Mouse (Mus musculus) heart, embryonic 16.5 days (tissue): ENCODE measurements around the gene Prkd2. TPM values are rescaled to one million over a fixed set of nuclear protein-coding genes. Genes with fewer than 3 reads are reported as not detected.

Source experiments
- ATAC-seq: fragments of 200-750 bp; cut with Nextera tagmentation; replicated peaks from 2 replicates; pipeline ENCODE4 v1.8.0; 2017; ENCODE audit warnings: moderate number of reproducible peaks; ENCODE audit not compliant: insufficient read depth, low FRiP score; ENCODE audit errors: extremely low read depth
- H3K27ac ChIP-seq: fragments of 300-500 bp; sonication (generic); 2 replicates; pipeline ENCODE4 v1.5.1; 2014; ENCODE audit warnings: mild to moderate bottlenecking, low read length, control low read depth, moderate library complexity
- H3K27me3 ChIP-seq: fragments of 300-500 bp; sonication (generic); 2 replicates; pipeline ENCODE4 v1.6.1; 2014; ENCODE audit warnings: low read length, mixed read lengths; ENCODE audit not compliant: control insufficient read depth, insufficient read depth
- H3K36me3 ChIP-seq: fragments of 300-500 bp; sonication (generic); 2 replicates; pipeline ENCODE4 v1.6.1; 2014; ENCODE audit not compliant: control insufficient read depth, insufficient read depth
- H3K4me1 ChIP-seq: fragments of 300-500 bp; sonication (generic); 2 replicates; pipeline ENCODE4 v1.6.1; 2014; ENCODE audit warnings: low read length, mixed read lengths; ENCODE audit not compliant: control insufficient read depth, insufficient read depth
- H3K4me2 ChIP-seq: fragments of 300-500 bp; sonication (generic); 2 replicates; pipeline ENCODE4 v1.6.1; 2014; ENCODE audit warnings: low read depth, mild to moderate bottlenecking, control low read depth, low read length
- H3K4me3 ChIP-seq: fragments of 300-500 bp; sonication (generic); 2 replicates; pipeline ENCODE4 v1.5.1; 2014; ENCODE audit warnings: mild to moderate bottlenecking, control low read depth, low read length
- H3K9ac ChIP-seq: fragments of 300-500 bp; sonication (generic); 2 replicates; pipeline ENCODE4 v1.6.1; 2014; ENCODE audit warnings: low read length, control low read depth
- H3K9me3 ChIP-seq: fragments of 300-500 bp; sonication (generic); replicated peaks from 2 replicates; pipeline ENCODE4 v1.6.1; 2016; ENCODE audit warnings: low read length; ENCODE audit not compliant: control insufficient read depth
- WGBS: fragments of 180-500 bp; shearing (Covaris S2); extraction: QIAGEN DNeasy Blood & Tissue Kit; methylation state at CpG from one replicate; pipeline ENCODE4 v1.1.7; 2014; 5-methylcytosine and 5-hydroxymethylcytosine counted together
- polyA plus RNA-seq: library from polyadenylated mRNA; unstranded; fragments of >200 nt; fragmentation: Nextera tagmentation; extraction: Ambion mirVana; gene quantifications from 2 replicates; pipeline ENCODE4 v1.2.1, GENCODE M21; 2015

The Prkd2 gene
- polyA plus RNA-seq, 1 experiment from 2014 or later: 15.4 TPM

- Histone ChIP-seq H3K4me1 (peaks cover 22% of the 10 kb centered on the region), H3K4me2 (peak overlapping the region; percentile 92), H3K9me3 (no peaks in the 10 kb centered on the region), H3K36me3 (peaks cover 18% of the 10 kb centered on the region), H3K27ac (peak overlapping the region; percentile 92), H3K27me3 (no peaks in the 10 kb centered on the region), H3K9ac (peak overlapping the region; percentile 86), H3K4me3 (peak overlapping the region; percentile 65)
- 33% methylated on average over 10 of the region's 10 CpGs for WGBS
- no peak for ATAC-seq
Measured at GRCm38 (mm10) chr7:16845820-16846167, 3.1 kb downstream of the Prkd2 start.

DNA sequence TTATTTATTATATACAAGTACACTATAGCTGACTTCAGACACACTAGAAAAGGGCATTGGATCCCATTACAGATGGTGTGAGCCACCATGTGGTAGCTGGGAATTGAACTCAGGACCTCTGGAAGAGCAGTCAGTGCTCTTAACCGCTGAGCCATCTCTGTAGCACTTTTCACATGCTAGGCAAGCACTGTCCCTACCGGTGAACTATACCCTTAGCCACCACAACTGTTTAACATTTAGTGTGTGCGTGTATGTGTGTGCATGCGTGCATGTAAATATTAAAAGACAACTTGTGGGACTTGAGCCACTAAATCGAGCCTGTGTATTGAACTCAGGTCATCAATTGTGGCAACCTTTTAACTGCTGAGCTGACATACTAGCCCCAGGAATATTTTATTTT lies 4.1 kb downstream of the Prkd2 start:
- WGBS: 91% methylated on average over 5 of the region's 5 CpGs

DNA sequence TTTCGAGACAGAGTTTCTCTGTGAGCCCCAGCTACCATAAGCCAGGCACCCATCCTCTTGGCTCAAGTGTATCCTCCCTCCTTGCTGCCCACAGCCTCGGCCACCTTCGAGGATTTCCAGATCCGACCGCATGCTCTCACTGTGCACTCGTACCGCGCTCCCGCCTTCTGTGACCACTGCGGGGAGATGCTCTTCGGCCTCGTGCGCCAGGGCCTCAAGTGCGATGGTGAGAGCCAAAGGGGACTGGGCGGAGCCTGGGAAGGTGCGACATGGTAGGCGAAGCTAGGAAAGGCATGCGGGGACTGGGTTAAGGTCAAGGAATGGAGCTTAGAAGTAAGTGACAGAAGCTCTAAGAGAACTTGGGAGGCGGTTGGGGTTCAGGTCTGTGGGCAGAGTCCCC lies 4.8 kb downstream of the Prkd2 start:
- Histone ChIP-seq H3K27ac (no peak overlapping the region), H3K36me3 (peaks cover 18% of the 10 kb centered on the region), H3K4me1 (peaks cover 14% of the 10 kb centered on the region; the same call in 1 of the 2 replicates), H3K9me3 (no peaks in the 10 kb centered on the region), H3K4me2 (no peak overlapping the region), H3K27me3 (no peaks in the 10 kb centered on the region), H3K9ac (no peak overlapping the region), H3K4me3 (no peak overlapping the region)
- WGBS: 88% methylated on average over 19 of the region's 19 CpGs
- ATAC-seq: no peak

More for the DNA sequence above, 4.1 kb downstream of the Prkd2 start:
- Histone ChIP-seq H3K27me3 (no peaks in the 10 kb centered on the region), H3K9ac (no peak overlapping the region), H3K36me3 (peaks cover 18% of the 10 kb centered on the region), H3K9me3 (no peaks in the 10 kb centered on the region), H3K4me1 (peaks cover 19% of the 10 kb centered on the region), H3K4me2 (no peak overlapping the region), H3K4me3 (no peak overlapping the region), H3K27ac (no peak overlapping the region)
- no peak for ATAC-seq

- Histone ChIP-seq H3K4me1 (peaks cover 14% of the 10 kb centered on the region; the same call in 1 of the 2 replicates), H3K27me3 (no peaks in the 10 kb centered on the region), H3K4me3 (no peak overlapping the region), H3K27ac (no peak overlapping the region), H3K9ac (no peak overlapping the region), H3K36me3 (peaks cover 18% of the 10 kb centered on the region), H3K9me3 (no peaks in the 10 kb centered on the region), H3K4me2 (no peak overlapping the region)
- 43% methylated on average over 17 of the region's 17 CpGs for WGBS
- ATAC-seq: no peak
Measured at GRCm38 (mm10) chr7:16848579-16848978, 5.9 kb downstream of the Prkd2 start.

DNA sequence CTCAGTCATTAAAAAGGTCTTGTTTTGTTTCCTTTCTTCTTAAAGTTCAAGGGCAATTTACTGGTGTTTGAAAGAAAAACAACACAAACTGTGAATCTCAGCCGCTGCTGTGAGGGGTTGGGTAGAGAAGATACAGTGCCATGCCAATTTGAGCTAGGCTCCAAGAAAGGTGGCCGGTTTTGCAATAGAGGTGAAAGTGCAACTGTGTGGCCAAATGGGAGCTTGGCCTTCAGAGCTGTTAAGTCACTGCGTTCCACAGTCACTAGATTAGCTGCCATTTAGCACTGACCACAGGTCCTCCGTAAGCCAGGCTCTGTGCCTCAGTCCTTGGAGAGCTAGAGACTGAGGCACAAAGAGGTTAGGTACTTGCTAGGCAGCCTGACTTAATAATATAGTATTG lies 8.9 kb downstream of the Prkd2 start:
- no peak overlapping the region for H3K27ac ChIP-seq

DNA sequence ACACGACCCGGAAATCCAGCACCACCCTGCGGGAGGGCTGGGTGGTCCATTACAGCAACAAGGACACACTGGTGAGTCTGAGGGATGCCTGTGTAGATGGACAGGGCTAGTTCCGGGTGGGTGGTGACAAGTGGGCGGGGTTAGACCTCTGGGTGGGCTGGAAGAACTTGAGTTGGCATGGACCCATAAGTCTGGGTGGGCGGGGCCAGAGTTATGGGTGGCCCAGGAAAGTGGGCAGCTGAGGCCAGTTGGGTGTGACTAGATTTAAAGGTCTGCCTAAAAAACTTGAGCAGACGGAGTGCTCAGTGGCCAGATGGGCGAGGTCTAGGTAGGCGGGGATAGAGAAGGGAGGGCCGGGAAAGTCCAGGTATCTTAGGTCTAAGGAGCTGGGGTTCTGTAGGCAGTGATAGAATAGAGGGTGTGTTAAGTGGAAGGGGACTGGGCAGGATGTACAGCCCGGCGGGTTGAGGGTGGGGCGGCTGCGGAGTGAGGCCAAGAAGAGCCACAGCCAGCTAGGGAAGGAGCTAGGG lies 10.7 kb downstream of the Prkd2 start:
- Histone ChIP-seq H3K9me3 (no peaks in the 10 kb centered on the region), H3K27ac (no peak overlapping the region), H3K27me3 (no peaks in the 10 kb centered on the region), H3K4me1 (no peaks in the 10 kb centered on the region), H3K36me3 (peaks cover 53% of the 10 kb centered on the region), H3K4me2 (no peak overlapping the region), H3K4me3 (no peak overlapping the region), H3K9ac (no peak overlapping the region)
- WGBS: 76% methylated on average over 14 of the region's 14 CpGs
- ATAC-seq: no peak

More for the DNA sequence above, 8.9 kb downstream of the Prkd2 start:
- Histone ChIP-seq H3K4me3 (no peak overlapping the region), H3K27me3 (no peaks in the 10 kb centered on the region), H3K9ac (no peak overlapping the region), H3K36me3 (peaks cover 42% of the 10 kb centered on the region), H3K9me3 (no peaks in the 10 kb centered on the region), H3K4me2 (no peak overlapping the region), H3K4me1 (no peaks in the 10 kb centered on the region)
- 84% methylated on average over 4 of the region's 4 CpGs for WGBS
- ATAC-seq: no peak

- no peak overlapping the region for H3K4me3 ChIP-seq
- no peak for ATAC-seq
- H3K27ac ChIP-seq: no peak overlapping the region
- no peak overlapping the region for H3K4me2 ChIP-seq
- H3K9ac ChIP-seq: no peak overlapping the region
- H3K36me3 ChIP-seq: peaks cover 42% of the 10 kb centered on the region
- H3K27me3 ChIP-seq: no peaks in the 10 kb centered on the region
- no peaks in the 10 kb centered on the region for H3K9me3 ChIP-seq
- WGBS: 33% methylated on average over 17 of the region's 17 CpGs
- no peaks in the 10 kb centered on the region for H3K4me1 ChIP-seq
Measured at GRCm38 (mm10) chr7:16858336-16858735, 15.6 kb downstream of the Prkd2 start.

GRCm38 (mm10) chr7:16859902-16860651 lies 17.4 kb downstream of the Prkd2 start:
- Histone ChIP-seq H3K4me3 (no peak overlapping the region), H3K4me1 (no peaks in the 10 kb centered on the region), H3K9ac (no peak overlapping the region), H3K4me2 (no peak overlapping the region), H3K9me3 (no peaks in the 10 kb centered on the region), H3K36me3 (peaks cover 41% of the 10 kb centered on the region), H3K27ac (no peak overlapping the region), H3K27me3 (no peaks in the 10 kb centered on the region)
- no peak for ATAC-seq
- WGBS: 36% methylated on average over 5 of the region's 5 CpGs

- Histone ChIP-seq H3K27me3 (no peaks in the 10 kb centered on the region), H3K9ac (no peak overlapping the region), H3K4me1 (no peaks in the 10 kb centered on the region), H3K27ac (no peak overlapping the region), H3K4me3 (no peak overlapping the region), H3K36me3 (peaks cover 13% of the 10 kb centered on the region), H3K9me3 (no peaks in the 10 kb centered on the region), H3K4me2 (no peak overlapping the region)
- WGBS: 76% methylated on average over 3 of the region's 3 CpGs
- no peak for ATAC-seq
Measured at GRCm38 (mm10) chr7:16867488-16867887, 24.8 kb downstream of the Prkd2 start.
